Mouse (Mus musculus): ENCODE data around the gene Nav1.
A peak's percentile ranks its signal among the peaks of the same experiment; 100 is the strongest.

Nav1 gene

DNA sequence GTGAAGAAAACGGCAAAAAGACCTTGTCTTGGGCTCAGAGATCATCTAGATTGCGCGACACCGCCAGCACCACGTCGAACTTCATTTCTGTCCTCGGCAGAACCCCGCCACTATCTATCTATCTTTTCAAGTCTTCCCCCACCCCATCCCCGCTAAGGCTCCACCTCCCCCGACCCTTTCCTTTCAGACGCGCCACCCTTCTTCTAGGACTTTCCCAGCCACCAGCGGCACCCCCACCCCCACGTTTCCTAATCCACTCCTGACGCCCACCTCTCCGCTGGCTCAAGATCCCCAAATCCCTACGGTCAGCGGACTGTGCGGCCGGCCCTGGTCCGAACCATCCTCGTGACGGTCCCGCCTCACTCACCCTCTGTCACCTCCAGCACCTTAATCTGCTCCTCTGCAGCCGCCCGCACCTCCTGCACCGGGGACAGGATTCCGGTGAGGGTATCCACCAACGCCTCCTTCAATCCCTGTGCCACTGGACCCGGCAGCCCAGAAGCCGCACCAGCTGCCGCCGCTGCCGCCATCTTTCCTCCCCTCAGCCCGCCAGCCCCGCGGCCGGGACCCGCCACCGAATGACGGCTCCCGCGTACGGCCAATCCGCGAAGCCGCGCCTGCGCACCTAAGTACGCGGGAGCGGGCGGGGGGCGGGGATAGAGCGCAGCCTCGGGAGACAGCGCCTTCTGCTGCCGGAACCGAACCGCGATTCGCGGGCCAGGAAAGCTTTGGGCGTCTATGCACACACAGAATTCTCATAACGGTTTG is 177.0 kb downstream of the Nav1 start, which contains the start of gene Ipo9:
Gene Ipo9 (minus strand): TSS at position 599 of the 768 bp plus-strand sequence.
- DNase-seq: peak; percentile 86

DNA sequence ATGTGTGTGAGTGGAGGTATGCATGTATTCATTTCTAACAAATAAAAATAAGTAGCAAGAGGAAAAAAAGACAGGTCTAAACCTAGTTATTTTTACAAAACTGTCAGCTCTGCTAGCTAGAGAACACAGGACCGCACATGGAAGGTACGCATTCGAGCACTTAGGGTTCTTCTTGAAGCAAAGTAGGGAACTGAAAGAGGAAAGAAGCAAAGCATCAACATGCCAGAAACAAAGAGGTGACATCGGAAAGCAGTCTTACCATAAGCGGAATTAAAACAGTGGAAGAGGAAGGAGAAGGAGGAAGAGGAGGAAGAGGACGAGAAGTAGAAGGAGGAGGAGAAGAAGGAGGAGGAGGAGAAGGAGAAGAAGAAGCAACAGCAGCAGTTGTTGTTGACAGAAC is 179.7 kb downstream of the Nav1 start:
- no peak for DNase-seq

GRCm38 (mm10) chr1:135426645-135427044 is 180.4 kb downstream of the Nav1 start:
- DNase-seq: no peak

GRCm38 (mm10) chr1:135422772-135423171 is 184.3 kb downstream of the Nav1 start:
- no peak for DNase-seq

DNA sequence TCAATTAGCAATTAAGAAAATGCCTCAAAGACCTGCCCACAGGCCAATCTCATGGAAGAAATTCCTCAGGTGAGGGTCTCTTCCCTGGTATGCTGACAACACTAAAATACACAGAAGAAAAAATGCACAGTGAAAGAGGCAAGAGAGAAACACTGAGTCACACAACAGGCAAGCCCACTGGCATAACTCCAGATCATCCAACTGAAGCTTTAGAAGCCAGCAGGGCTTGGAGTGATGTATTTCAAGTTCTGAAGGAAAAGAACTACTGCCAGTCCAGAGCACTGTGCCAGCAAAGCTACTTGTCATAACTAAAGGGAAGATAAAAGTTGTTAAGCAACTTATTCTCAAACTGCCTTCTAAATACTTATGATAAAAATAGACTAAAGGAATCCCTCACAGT is 193.1 kb downstream of the Nav1 start:
- no peak for DNase-seq

GRCm38 (mm10) chr1:135412130-135412529 is 195.0 kb downstream of the Nav1 start:
- no peak for DNase-seq

- DNase-seq: peak; percentile 45
Measured at GRCm38 (mm10) chr1:135410967-135411366, 196.1 kb downstream of the Nav1 start.

DNA sequence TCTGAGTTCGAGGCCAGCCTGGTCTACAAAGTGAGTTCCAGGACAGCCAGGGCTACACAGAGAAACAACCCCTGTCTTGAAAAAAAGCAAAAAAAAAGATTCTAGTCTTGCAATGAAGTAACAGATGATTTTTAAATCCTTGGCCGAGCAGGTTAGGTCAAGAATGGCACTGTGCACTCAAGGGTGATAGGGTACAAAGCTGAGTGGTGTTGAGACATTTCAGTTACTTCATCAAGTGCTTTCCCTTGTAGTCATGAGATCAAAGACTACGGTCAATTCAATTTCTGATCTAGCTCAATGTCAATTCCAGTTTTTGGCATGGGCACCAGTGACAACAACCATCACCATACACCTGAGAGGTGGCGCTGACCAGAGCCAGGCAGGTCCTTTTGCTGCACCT is 198.1 kb downstream of the Nav1 start:
- DNase-seq: no peak

DNA sequence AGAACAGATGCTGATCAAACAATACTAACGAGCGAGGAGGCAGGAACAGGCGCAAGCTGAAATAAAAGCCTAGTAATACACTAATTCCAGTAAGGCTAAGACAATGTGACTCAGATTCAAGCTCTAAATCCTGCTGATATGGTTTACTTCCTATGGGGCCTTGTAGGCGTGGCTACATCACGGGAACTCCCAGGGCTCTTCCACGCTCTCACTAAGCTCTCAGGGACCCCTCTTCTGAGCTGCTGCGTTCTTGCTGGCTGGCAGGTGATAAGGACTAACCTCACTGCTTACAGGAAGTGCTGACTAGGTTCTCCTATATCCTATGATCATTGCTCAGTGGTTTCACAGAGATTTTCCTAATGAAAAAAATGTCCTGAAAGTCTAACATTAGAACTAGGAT is 201.7 kb downstream of the Nav1 start:
- DNase-seq: no peak

- no peak for DNase-seq
Measured at GRCm38 (mm10) chr1:135401452-135402110, 205.5 kb downstream of the Nav1 start.

- no peak for DNase-seq
Measured at GRCm38 (mm10) chr1:135399466-135399865, 207.6 kb downstream of the Nav1 start.

GRCm38 (mm10) chr1:135385161-135385560 is 221.9 kb downstream of the Nav1 start:
- DNase-seq: no peak
